Mouse (Mus musculus) limb, embryonic 14.5 days (tissue): ENCODE measurements around the gene Adamts14. TPM values are rescaled to one million over a fixed set of nuclear protein-coding genes. Genes with fewer than 3 reads are reported as not detected.

ENCODE experiments used
- ATAC-seq: fragments of 200-750 bp; cut with Nextera tagmentation; 2 replicates; pipeline ENCODE4 v1.8.0; 2017; ENCODE audit warnings: low read depth, moderate number of reproducible peaks, moderate TSS enrichment; ENCODE audit not compliant: low FRiP score
- DNase-seq: peaks from one replicate; pipeline ENCODE4 v3.0.0-alpha.2; 2015; ENCODE audit warnings: low spot score
- H3K27ac ChIP-seq: fragments of 300-500 bp; sonication (generic); replicated peaks from 2 replicates; pipeline ENCODE4 v1.5.1; 2014; ENCODE audit warnings: low read depth, mild to moderate bottlenecking, low read length, moderate library complexity, mixed read lengths
- H3K27me3 ChIP-seq: fragments of 300-500 bp; sonication (generic); 2 replicates; pipeline ENCODE4 v1.6.1; 2014; ENCODE audit warnings: low read length, mixed read lengths; ENCODE audit not compliant: control insufficient read depth, insufficient read depth
- H3K36me3 ChIP-seq: fragments of 300-500 bp; sonication (generic); 2 replicates; pipeline ENCODE4 v1.6.1; 2014; ENCODE audit warnings: mild to moderate bottlenecking, low read length, moderate library complexity, mixed read lengths; ENCODE audit not compliant: control insufficient read depth, insufficient read depth
- H3K4me1 ChIP-seq: fragments of 300-500 bp; sonication (generic); 2 replicates; pipeline ENCODE4 v1.6.1; 2014; ENCODE audit warnings: antibody characterized with exemption, low read length, mixed read lengths; ENCODE audit not compliant: control insufficient read depth, insufficient read depth
- H3K4me2 ChIP-seq: fragments of 300-500 bp; sonication (generic); replicated peaks from 2 replicates; pipeline ENCODE4 v1.6.1; 2014; ENCODE audit warnings: low read depth, mild to moderate bottlenecking, low read length, moderate library complexity; ENCODE audit not compliant: severe bottlenecking
- H3K4me3 ChIP-seq: fragments of 300-500 bp; sonication (generic); replicated peaks from 2 replicates; pipeline ENCODE4 v1.5.1; 2014; ENCODE audit warnings: low read length
- H3K9ac ChIP-seq: fragments of 300-500 bp; sonication (generic); 2 replicates; pipeline ENCODE4 v1.6.1; 2014; ENCODE audit warnings: mild to moderate bottlenecking, low read depth, low read length, moderate library complexity; ENCODE audit not compliant: severe bottlenecking
- H3K9me3 ChIP-seq: fragments of 300-500 bp; sonication (generic); 2 replicates; pipeline ENCODE4 v1.6.1; 2016; ENCODE audit warnings: low read length; ENCODE audit not compliant: control insufficient read depth
- POLR2A ChIP-seq: fragments of 200-500 bp; IDR thresholded peaks from 2 replicates; pipeline ENCODE4 v1.8.0; 2012; ENCODE audit warnings: inconsistent platforms, mild to moderate bottlenecking, moderate library complexity, borderline replicate concordance; ENCODE audit not compliant: insufficient read depth, insufficient read length; ENCODE audit errors: extremely low read depth
- WGBS: fragments of 180-500 bp; shearing (Covaris S2); extraction: QIAGEN DNeasy Blood & Tissue Kit; methylation state at CpG from one replicate; pipeline ENCODE4 v1.1.7; 2014; 5-methylcytosine and 5-hydroxymethylcytosine counted together
- polyA plus RNA-seq, 2 experiments: library from polyadenylated mRNA; depleted of rRNA in 1 of 2; stranded (reverse) in 1 of 2; unstranded in 1 of 2; fragments of >200 nt; fragmentation: Nextera tagmentation in 1 of 2; extraction: Ambion mirVana in 1 of 2; gene quantifications; 2 replicates each; pipeline versions ENCODE4 v1.2.1 to v1.2.3; 2012 to 2014

The Adamts14 gene
- polyA plus RNA-seq, 2 experiments: 5.1 to 11.1 TPM

GRCm38 (mm10) chr10:61199566-61200213, 73.5 kb downstream of the Adamts14 start:
- peak; percentile 91 for DNase-seq
- H3K36me3 ChIP-seq: no peaks in the 10 kb centered on the region
- H3K27ac ChIP-seq: no peak overlapping the region
- peak; percentile 63; the same call in 1 of the 2 replicates for ATAC-seq
- no peaks in the 10 kb centered on the region for H3K27me3 ChIP-seq
- no peak overlapping the region for H3K9ac ChIP-seq
- no peak overlapping the region for H3K4me3 ChIP-seq
- H3K4me1 ChIP-seq: no peaks in the 10 kb centered on the region
- H3K4me2 ChIP-seq: no peak overlapping the region
- 30% methylated on average over 11 of the region's 11 CpGs for WGBS
- no peak for TF ChIP-seq POLR2A
- H3K9me3 ChIP-seq: no peaks in the 10 kb centered on the region

GRCm38 (mm10) chr10:61195718-61196291, 77.4 kb downstream of the Adamts14 start:
- Histone ChIP-seq H3K4me2 (no peak overlapping the region), H3K9ac (no peak overlapping the region), H3K27me3 (no peaks in the 10 kb centered on the region), H3K36me3 (no peaks in the 10 kb centered on the region), H3K9me3 (no peaks in the 10 kb centered on the region), H3K4me3 (no peak overlapping the region), H3K4me1 (no peaks in the 10 kb centered on the region), H3K27ac (no peak overlapping the region)
- ATAC-seq (no peak), DNase-seq (no peak)
- 87% methylated on average over 5 of the region's 5 CpGs for WGBS
- no peak for TF ChIP-seq POLR2A

GRCm38 (mm10) chr10:61195216-61195615, 78.0 kb downstream of the Adamts14 start:
- H3K4me2 ChIP-seq: no peak overlapping the region
- no peaks in the 10 kb centered on the region for H3K36me3 ChIP-seq
- H3K9ac ChIP-seq: no peak overlapping the region
- no peaks in the 10 kb centered on the region for H3K4me1 ChIP-seq
- DNase-seq (no peak), ATAC-seq (no peak)
- H3K4me3 ChIP-seq: no peak overlapping the region
- H3K27me3 ChIP-seq: no peaks in the 10 kb centered on the region
- TF ChIP-seq POLR2A: no peak
- no peaks in the 10 kb centered on the region for H3K9me3 ChIP-seq
- H3K27ac ChIP-seq: no peak overlapping the region
- 69% methylated on average over 8 of the region's 8 CpGs for WGBS

GRCm38 (mm10) chr10:61194611-61195010, 78.6 kb downstream of the Adamts14 start:
- TF ChIP-seq POLR2A: no peak
- no peaks in the 10 kb centered on the region for H3K27me3 ChIP-seq
- no peak overlapping the region for H3K4me2 ChIP-seq
- no peaks in the 10 kb centered on the region for H3K4me1 ChIP-seq
- no peaks in the 10 kb centered on the region for H3K36me3 ChIP-seq
- ATAC-seq (no peak), DNase-seq (no peak)
- WGBS: 67% methylated on average over 9 of the region's 9 CpGs
- H3K9ac ChIP-seq: no peak overlapping the region
- no peak overlapping the region for H3K4me3 ChIP-seq
- no peaks in the 10 kb centered on the region for H3K9me3 ChIP-seq
- H3K27ac ChIP-seq: no peak overlapping the region

GRCm38 (mm10) chr10:61188010-61188409, 85.2 kb downstream of the Adamts14 start:
- TF ChIP-seq POLR2A: no peak
- no peak overlapping the region for H3K4me2 ChIP-seq
- H3K9ac ChIP-seq: no peak overlapping the region
- no peaks in the 10 kb centered on the region for H3K9me3 ChIP-seq
- DNase-seq (no peak), ATAC-seq (no peak)
- H3K27ac ChIP-seq: no peak overlapping the region
- H3K4me3 ChIP-seq: no peak overlapping the region
- no peaks in the 10 kb centered on the region for H3K27me3 ChIP-seq
- no peaks in the 10 kb centered on the region for H3K36me3 ChIP-seq
- peaks cover 7% of the 10 kb centered on the region for H3K4me1 ChIP-seq
- WGBS: 76% methylated on average over 3 of the region's 3 CpGs

- no peak for TF ChIP-seq POLR2A
- Histone ChIP-seq H3K4me1 (peaks cover 7% of the 10 kb centered on the region), H3K4me3 (no peak overlapping the region), H3K36me3 (no peaks in the 10 kb centered on the region), H3K9me3 (no peaks in the 10 kb centered on the region), H3K27ac (no peak overlapping the region), H3K27me3 (no peaks in the 10 kb centered on the region), H3K9ac (no peak overlapping the region), H3K4me2 (no peak overlapping the region)
- no peak for ATAC-seq
- DNase-seq: no peak
- 63% methylated on average over 3 of the region's 3 CpGs for WGBS
Observed at GRCm38 (mm10) chr10:61187001-61187400, 86.2 kb downstream of the Adamts14 start.
